Mouse (Mus musculus): ENCODE measurements at regions not wholly inside any gene's neighbourhood (a gene's known extent, or its start where the extent isn't known, plus 50 kb on each side); places are given as distances from the start of the nearest gene placed in this dataset.

GRCm38 (mm10) chr12:79888812-79889211, 224.0 kb downstream of the Zfp36l1 start:
- DNase-seq (ENCODE audit: low read depth, low spot score), result peak; percentile 38
- Histone ChIP-seq H3K4me1 (ENCODE audit: control insufficient read depth in 1 of 2, insufficient read depth in 2 of 2, low read length in 2 of 2) (peaks cover 2% of the 10 kb centered on the region in 2 experiments; a peak in 2 of 4 replicates), H3K27me3 (ENCODE audit: control insufficient read depth in 1 of 2, insufficient read depth in 2 of 2, low read length in 2 of 2) (peaks cover 2 to 7% of the 10 kb centered on the region in 2 experiments; a peak in 3 of 4 replicates), H3K79me2 (ENCODE audit: control insufficient read depth, insufficient read depth, low read length, poor library complexity) (no peaks in the 10 kb centered on the region), H3K27ac (ENCODE audit: control insufficient read depth, low read depth, low read length) (no peak overlapping the region), H3K36me3 (ENCODE audit: control insufficient read depth in 1 of 2, insufficient read depth in 2 of 2, low read length in 2 of 2) (peaks cover 0 to 2% of the 10 kb centered on the region in 2 experiments; a peak in 2 of 4 replicates), H3K9ac (ENCODE audit: control insufficient read depth, low read depth, low read length, poor library complexity, severe bottlenecking) (no peak overlapping the region), H3K9me3 (replicated peaks; ENCODE audit: insufficient read depth, low read length) (no peaks in the 10 kb centered on the region), H3K4me3 (ENCODE audit: control insufficient read depth in 1 of 2, insufficient read depth in 1 of 2, low read depth in 2 of 2, low read length in 2 of 2) (no peak overlapping the region)
- peak; percentile 4 to 51 (median 12); a peak in 2 of 6 replicates for TF ChIP-seq CTCF (IDR thresholded peaks at IDR 0.05 in 2 of 3, conservative IDR thresholded peaks at IDR 0.05 in 1 of 3; ENCODE audit: control insufficient read depth in 1 of 3, insufficient read depth in 1 of 3, low read depth in 2 of 3, low read length in 3 of 3, poor library complexity in 1 of 3, severe bottlenecking in 1 of 3)
- no peak for TF ChIP-seq POLR2A (IDR thresholded peaks at IDR 0.05; ENCODE audit: control insufficient read depth in 1 of 2, insufficient read depth in 1 of 2, low read depth in 1 of 2, low read length in 2 of 2, poor library complexity in 1 of 2)
- no peak for TF ChIP-seq CHD1 (IDR thresholded peaks at IDR 0.05; ENCODE audit: low read depth, low read length)
- TF ChIP-seq CHD2 (IDR thresholded peaks at IDR 0.05; ENCODE audit: low read length), result no peak
- peak; percentile 56 for TF ChIP-seq ZC3H11A (IDR thresholded peaks at IDR 0.05; ENCODE audit: low read depth, low read length)
- peak; percentile 62 for TF ChIP-seq RAD21 (IDR thresholded peaks at IDR 0.05; ENCODE audit: low read depth, low read length)
- peak; percentile 66 for TF ChIP-seq SMC3 (IDR thresholded peaks at IDR 0.05; ENCODE audit: low read depth, low read length)

- no peak for TF ChIP-seq ZMIZ1 (IDR thresholded peaks at IDR 0.05; ENCODE audit: low read depth, low read length)
- H3K4me1 ChIP-seq (ENCODE audit: control insufficient read depth in 1 of 2, insufficient read depth in 2 of 2, low read length in 2 of 2), result peaks cover 2% of the 10 kb centered on the region in 2 experiments; a peak in 2 of 4 replicates
- H3K36me3 ChIP-seq (ENCODE audit: control insufficient read depth in 1 of 2, insufficient read depth in 2 of 2, low read length in 2 of 2), result peaks cover 0 to 2% of the 10 kb centered on the region in 2 experiments; a peak in 2 of 4 replicates
- no peak overlapping the region for H3K4me3 ChIP-seq (ENCODE audit: control insufficient read depth in 1 of 2, insufficient read depth in 1 of 2, low read depth in 2 of 2, low read length in 2 of 2)
- no peak overlapping the region for H3K9ac ChIP-seq (ENCODE audit: control insufficient read depth, low read depth, low read length, poor library complexity, severe bottlenecking)
- H3K9me3 ChIP-seq (replicated peaks; ENCODE audit: insufficient read depth, low read length), result no peaks in the 10 kb centered on the region
- no peak for DNase-seq (ENCODE audit: low read depth, low spot score)
- no peaks in the 10 kb centered on the region for H3K79me2 ChIP-seq (ENCODE audit: control insufficient read depth, insufficient read depth, low read length, poor library complexity)
- H3K27ac ChIP-seq (ENCODE audit: control insufficient read depth, low read depth, low read length), result no peak overlapping the region
- H3K27me3 ChIP-seq (ENCODE audit: control insufficient read depth in 1 of 2, insufficient read depth in 2 of 2, low read length in 2 of 2), result peaks cover 2 to 7% of the 10 kb centered on the region in 2 experiments; a peak in 3 of 4 replicates
Measured at GRCm38 (mm10) chr12:79888086-79888485, 224.7 kb downstream of the Zfp36l1 start.

GRCm38 (mm10) chr12:79887225-79887886, 225.5 kb downstream of the Zfp36l1 start:
- no peak for TF ChIP-seq TCF12 (IDR thresholded peaks at IDR 0.05; ENCODE audit: low read depth, low read length)
- TF ChIP-seq EP300 (IDR thresholded peaks at IDR 0.05; ENCODE audit: low read depth in 1 of 2, low read length in 2 of 2), result no peak
- no peak for TF ChIP-seq HCFC1 (IDR thresholded peaks at IDR 0.05; ENCODE audit: low read depth, low read length)
- TF ChIP-seq POLR2A (IDR thresholded peaks at IDR 0.05; ENCODE audit: control insufficient read depth in 1 of 2, insufficient read depth in 1 of 2, low read depth in 1 of 2, low read length in 2 of 2, poor library complexity in 1 of 2), result no peak
- TF ChIP-seq ZMIZ1 (IDR thresholded peaks at IDR 0.05; ENCODE audit: low read depth, low read length), result no peak
- no peak for TF ChIP-seq MYB (IDR thresholded peaks at IDR 0.05; ENCODE audit: low read depth, low read length)
- no peak for TF ChIP-seq MAZ (IDR thresholded peaks at IDR 0.05; ENCODE audit: low read depth, low read length)
- TF ChIP-seq RAD21 (IDR thresholded peaks at IDR 0.05; ENCODE audit: low read depth, low read length), result no peak
- no peak for TF ChIP-seq BHLHE40 (IDR thresholded peaks at IDR 0.05; ENCODE audit: borderline replicate concordance, low read depth, low read length)
- no peak for TF ChIP-seq SMC3 (IDR thresholded peaks at IDR 0.05; ENCODE audit: low read depth, low read length)
- TF ChIP-seq TBP (IDR thresholded peaks at IDR 0.05; ENCODE audit: low read depth, low read length), result no peak
- no peak for TF ChIP-seq CTCF (IDR thresholded peaks at IDR 0.05 in 2 of 3, conservative IDR thresholded peaks at IDR 0.05 in 1 of 3; ENCODE audit: control insufficient read depth in 1 of 3, insufficient read depth in 1 of 3, low read depth in 2 of 3, low read length in 3 of 3, poor library complexity in 1 of 3, severe bottlenecking in 1 of 3)
- no peak for TF ChIP-seq MXI1 (IDR thresholded peaks at IDR 0.05; ENCODE audit: low read depth, low read length)
- no peak for TF ChIP-seq USF2 (IDR thresholded peaks at IDR 0.05; ENCODE audit: borderline replicate concordance in 1 of 2, insufficient read depth in 1 of 2, low read depth in 1 of 2, low read length in 2 of 2)
- TF ChIP-seq MAFK (IDR thresholded peaks at IDR 0.05; ENCODE audit: borderline replicate concordance, low read depth, low read length), result no peak
- Histone ChIP-seq H3K9me3 (replicated peaks; ENCODE audit: insufficient read depth, low read length) (no peaks in the 10 kb centered on the region), H3K9ac (ENCODE audit: control insufficient read depth, low read depth, low read length, poor library complexity, severe bottlenecking) (no peak overlapping the region), H3K27ac (ENCODE audit: control insufficient read depth, low read depth, low read length) (no peak overlapping the region), H3K79me2 (ENCODE audit: control insufficient read depth, insufficient read depth, low read length, poor library complexity) (no peaks in the 10 kb centered on the region), H3K4me3 (ENCODE audit: control insufficient read depth in 1 of 2, insufficient read depth in 1 of 2, low read depth in 2 of 2, low read length in 2 of 2) (no peak overlapping the region), H3K27me3 (ENCODE audit: control insufficient read depth in 1 of 2, insufficient read depth in 2 of 2, low read length in 2 of 2) (peaks cover 2 to 7% of the 10 kb centered on the region in 2 experiments; a peak in 3 of 4 replicates), H3K4me1 (ENCODE audit: control insufficient read depth in 1 of 2, insufficient read depth in 2 of 2, low read length in 2 of 2) (peaks cover 2% of the 10 kb centered on the region in 2 experiments; a peak in 2 of 4 replicates), H3K36me3 (ENCODE audit: control insufficient read depth in 1 of 2, insufficient read depth in 2 of 2, low read length in 2 of 2) (peaks cover 0 to 2% of the 10 kb centered on the region in 2 experiments; a peak in 2 of 4 replicates)
- no peak for DNase-seq (ENCODE audit: low read depth, low spot score)
